Mouse (Mus musculus) natural killer cell, adult 2 months (primary cell): ENCODE measurements around the gene Hipk2.

Experiments used
- DNase-seq, 2 experiments: peaks; one replicate each; pipeline ENCODE4 v3.0.0; 2022; ENCODE audit warnings: low spot score in 2 of 2

The Hipk2 gene

DNA sequence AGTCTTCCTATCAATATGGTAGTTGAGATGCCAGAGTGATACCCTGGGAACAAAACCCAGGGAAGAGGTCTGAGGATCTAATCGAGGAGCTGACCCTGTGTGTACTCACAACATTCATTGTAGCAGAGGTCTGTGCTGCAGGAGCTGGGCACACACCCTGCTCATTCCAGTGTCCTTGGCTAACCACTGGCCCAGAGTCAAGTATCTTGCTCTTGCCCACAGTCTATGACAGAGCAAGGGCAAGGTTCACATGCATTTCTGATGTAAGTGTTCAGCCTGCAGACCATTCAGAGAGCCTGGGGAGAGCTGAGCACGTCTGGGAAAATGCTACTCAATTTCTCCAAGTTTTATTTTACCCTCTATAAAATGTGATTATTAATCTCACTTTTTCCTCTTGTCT, 122.2 kb downstream of the Hipk2 start:
- DNase-seq, result no peak

DNA sequence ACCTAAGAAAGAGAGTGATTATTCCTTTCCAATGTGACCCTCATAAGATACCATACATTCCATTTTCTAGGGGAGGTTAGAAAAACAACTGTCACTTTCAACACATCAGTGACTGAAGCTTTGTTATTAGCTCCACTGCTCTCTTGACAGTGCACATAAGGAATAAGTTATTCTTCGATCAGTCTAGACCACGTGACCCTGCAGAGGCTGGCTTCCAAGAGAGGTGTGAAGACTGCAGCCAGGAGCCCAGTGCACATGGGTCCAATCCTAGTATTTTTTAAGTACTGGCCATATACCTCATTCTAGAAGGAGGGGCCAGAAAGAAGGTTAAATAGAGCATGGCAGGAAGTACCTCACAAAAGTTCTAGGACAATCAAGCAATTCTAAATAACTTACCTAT, 122.9 kb downstream of the Hipk2 start:
- DNase-seq, result no peak

DNA sequence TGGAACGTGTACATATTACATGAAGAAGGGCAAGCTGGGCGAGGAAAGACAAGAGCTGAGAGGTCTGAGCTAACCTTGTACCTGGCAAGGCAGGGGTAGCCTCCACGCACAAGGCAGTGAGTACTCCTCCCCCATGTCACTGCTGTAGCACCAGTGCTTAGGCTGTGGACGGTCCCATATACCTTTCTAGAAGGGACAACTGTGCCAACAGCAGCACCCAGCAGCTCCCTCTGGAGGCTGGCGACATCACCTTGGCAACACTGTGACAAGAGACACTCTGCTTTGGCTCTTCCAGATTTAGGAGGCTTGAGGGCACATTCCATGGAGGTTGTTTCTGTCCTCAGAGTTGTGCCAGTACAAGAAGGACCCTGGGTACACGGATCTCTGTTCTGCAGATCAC, 123.5 kb downstream of the Hipk2 start:
- DNase-seq, result no peak

DNA sequence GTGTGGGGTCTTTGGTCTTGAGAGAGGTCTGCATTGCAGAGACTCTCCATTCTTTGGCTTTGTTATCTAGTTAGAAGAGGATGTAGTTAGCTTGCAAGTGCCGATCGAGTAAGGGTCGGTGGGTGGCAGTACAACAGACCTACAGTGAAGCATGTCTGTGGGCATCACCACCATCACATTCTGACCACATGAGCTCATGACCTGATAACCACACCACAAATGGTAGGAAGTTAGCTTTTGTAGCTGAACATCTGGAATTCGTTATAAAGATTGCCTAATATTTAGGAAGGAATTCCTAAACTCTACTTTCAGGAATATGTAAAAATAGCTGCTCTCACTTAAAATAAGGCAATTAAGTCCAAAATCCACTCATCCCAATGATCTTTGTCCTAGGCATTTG, 127.9 kb downstream of the Hipk2 start:
- DNase-seq, result no peak

DNA sequence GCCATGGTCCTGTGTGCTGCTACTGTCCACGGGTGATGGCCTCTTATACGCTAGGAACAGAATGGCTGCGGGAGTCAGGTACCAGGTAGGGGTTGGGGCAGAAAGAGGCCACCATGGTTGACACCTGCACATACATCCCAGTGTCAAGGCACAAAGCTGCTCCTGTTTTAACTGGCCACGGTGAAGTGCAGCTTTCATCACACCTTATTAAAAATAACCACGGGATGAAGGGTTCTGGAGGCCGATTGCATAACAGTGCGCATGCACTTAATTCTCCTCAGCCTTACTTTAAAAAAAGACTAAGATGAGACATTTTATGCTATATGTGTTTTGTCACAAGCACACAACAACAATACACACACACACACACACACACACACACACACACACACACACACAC, 132.6 kb downstream of the Hipk2 start:
- no peak for DNase-seq

DNA sequence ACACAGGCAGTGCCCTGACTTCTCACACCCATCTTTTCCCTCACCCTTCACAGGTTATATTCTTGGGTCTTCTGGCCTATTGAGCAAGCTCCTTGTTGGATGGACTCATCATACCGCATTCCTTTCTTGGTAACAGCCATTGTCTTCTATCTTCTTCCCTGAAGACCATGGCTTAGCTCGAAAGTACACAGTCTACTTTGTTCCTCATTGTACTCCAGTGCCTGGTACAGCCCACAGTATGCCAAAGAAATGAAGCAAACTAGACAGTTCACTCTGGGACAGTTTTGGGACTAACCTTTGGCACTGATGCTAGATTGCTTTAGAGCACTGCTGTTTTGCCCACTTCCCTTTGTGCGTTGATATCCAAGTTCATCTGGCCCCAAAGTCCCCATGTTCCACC, 133.5 kb downstream of the Hipk2 start:
- no peak for DNase-seq

DNA sequence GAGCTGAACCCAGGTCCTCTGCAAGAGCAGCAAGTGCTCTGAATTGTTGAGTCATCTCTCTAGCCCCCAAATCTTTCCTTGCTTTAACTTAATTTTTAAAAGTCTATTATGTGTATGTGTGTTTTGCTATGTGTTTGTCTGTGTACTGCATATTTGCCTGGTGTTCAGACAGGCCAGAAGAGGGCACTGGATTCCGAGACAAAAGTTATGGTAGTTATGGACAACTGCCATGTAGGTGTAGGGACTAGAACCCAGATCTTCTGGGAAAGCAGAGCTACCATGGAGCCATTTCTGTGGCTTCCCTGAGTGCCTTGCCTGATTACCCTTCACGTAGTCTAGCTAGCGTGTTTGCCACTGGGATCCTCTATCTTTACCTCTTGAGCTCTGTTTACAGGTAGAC, 134.9 kb downstream of the Hipk2 start:
- DNase-seq, result no peak

DNA sequence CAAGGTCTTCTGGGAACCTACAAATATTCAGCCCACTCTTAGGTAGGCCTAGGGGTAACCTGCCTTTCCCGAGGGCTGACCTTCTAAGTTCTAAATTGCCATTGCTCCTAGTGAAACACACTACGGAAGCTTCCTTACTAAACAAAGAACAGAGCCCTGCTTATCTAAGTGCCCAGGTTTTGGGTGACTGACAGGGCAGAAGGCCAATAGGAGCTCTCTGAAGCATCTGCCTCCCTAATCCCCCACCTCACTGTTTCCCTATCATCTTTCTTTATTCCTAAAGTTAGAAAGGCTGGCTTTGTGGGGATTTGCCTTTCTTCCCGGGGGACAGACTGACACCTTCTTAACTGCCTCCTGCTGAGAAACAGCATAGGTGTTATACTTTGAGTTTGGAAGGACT, 136.7 kb downstream of the Hipk2 start:
- DNase-seq, result no peak

DNA sequence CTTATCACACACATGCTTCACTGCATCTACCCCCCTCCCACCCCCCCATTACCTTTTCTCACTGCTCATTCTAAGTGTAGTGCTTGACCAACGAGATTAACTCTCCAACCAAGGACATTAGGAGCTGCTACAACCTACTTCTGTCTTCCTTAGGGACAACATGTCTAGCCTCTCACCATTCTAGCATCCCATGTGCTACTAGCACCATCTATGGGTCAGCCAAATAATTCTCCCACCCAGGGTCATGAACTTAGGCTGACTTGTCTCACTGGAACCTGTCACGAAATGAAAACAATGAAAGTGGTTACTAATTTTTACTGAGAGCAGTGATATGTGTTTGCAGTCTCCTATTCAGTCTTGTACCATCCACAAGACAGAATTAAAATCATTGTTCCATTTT, 138.2 kb downstream of the Hipk2 start:
- DNase-seq, result no peak

DNA sequence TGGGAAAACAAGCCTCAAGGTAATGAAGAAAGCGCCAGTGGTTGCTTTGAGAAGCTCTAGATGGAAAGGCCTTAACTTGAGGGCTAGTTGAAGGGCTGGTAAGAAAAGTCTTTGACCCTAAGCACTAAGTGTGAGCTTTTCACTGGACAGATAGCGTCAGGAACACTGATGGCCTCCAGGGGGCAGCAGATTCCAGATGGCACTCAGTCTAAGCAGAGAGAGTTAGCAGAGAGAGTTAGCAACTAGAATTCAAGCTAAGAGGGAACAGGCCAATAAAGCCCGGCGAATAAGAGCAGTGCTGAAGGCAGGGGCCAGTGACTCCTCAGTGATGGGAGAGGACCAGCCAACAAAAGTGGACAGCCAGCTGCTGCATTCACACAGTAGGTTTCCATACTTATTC, 139.7 kb downstream of the Hipk2 start:
- DNase-seq, result peak; percentile 42 to 68

DNA sequence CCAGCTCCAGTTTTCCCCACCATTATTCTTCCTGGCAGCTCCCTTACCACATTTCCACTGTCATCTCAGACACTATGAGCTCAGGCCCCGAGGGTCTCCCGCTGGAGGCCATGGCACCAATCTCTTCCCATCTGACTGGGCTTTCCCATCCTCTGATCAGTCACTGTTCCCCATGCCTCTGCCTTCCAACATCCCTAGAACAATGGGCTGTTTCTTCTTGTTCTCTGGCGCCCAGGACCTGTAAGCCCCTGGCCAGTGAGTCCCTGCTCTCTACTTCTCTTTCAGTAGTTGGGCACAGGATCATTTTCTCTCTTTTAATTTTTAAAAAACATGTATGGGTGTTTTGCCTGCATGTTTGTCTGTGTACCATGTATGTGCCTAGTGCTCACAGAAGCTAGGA, 143.3 kb downstream of the Hipk2 start:
- no peak for DNase-seq

DNA sequence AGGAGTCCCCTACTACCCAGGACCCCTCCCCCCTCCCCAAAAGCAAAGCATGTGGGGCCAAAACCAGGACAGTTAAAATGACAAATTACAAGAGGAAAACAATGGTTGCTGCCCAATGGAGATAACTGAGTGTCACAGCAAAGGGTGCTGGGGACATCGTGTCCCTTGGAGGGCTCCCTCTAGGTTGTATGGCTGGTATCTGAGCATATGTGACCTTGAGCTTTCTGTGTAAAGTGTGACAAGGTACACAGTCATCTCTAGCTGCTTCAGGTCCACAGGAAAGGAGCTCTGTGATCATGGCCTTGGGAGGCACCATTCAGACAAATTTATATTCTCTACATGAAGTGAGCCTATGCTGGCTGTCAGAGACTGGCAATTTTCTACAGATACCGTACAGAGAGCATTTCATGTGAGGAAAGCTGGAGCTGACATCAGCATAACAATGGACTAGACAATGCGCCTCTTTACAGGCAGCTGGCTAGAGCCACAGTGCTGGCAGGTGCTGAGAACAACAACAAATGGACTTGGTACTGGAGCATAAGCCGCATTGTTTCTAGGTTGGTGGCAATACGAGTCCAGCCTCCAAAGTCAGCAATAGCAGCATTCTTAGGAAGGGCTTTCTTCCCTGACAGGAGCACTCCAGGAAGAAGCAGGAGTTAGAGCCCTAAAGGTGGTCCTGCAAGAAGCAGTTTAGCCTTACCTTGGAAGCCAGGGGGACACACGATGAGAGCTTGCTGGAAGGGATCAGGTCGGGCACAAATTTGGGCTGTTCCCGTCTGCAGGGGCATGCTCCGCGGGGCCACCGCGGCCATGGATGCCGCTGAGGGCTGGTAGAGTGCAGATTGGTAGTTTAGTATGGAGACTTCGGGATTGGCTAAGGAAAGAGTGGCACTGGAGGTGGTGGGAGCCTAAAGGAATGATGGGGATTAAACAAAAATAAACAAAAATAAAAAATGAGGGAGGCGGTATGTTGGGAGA, 145.5 kb downstream of the Hipk2 start:
- DNase-seq, result no peak

DNA sequence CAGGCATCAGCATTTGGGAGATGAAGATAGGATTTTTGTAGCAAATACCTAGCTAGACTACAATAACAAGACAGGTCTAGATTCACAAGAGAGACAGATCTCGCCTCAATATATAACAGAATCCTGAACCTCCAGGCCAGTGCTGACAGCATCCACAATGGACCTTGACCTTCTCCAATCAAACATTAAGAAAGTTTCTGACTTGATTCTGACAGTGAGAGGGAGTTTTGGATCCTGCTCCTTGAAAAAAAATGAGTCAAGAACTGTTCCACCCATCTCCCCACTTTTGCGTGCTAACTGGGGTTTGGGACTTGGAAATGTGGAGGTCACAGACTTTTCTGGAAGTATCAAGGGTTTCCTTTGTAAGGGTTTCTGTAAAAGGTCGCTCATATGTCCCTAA, 150.4 kb downstream of the Hipk2 start:
- DNase-seq, result no peak

DNA sequence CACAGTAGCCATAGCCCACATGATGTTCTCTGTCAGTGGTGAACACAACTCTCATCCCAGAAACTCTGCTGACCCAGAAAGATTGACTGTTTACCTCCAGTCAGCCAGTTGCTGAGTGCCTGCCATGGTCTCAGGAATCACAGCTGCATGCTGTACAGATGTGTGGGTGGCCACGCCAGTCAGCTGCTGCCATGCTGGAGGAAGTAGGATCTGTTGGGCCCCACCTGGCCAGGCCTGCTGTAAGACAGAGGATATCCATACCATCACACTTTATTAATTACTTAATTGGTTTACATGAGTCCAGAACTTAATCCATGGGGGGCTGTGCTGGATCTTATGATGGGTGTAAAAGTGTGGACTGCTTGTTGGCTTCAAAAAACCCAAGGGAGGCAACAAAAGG, 154.6 kb downstream of the Hipk2 start:
- DNase-seq, result peak in 1 of 2 experiments; percentile 9

DNA sequence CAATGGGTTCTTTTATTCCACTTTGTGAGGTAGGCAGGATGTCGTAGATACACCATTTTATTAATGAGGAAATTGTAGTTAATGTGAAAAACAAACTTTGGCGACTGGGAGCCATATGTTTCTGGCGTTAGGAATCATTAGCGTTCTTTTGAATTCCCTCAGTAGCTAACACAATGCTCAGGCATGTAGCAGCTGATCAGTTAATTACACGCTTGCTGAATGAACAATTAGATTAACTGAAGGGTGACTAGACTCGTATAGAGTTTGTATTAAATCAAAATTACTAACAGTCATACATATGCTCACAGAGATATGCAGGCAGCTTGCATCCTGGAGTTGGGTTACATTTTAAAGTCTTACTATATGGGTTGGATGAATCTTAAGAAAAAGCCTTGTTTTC, 156.7 kb downstream of the Hipk2 start:
- no peak for DNase-seq

DNA sequence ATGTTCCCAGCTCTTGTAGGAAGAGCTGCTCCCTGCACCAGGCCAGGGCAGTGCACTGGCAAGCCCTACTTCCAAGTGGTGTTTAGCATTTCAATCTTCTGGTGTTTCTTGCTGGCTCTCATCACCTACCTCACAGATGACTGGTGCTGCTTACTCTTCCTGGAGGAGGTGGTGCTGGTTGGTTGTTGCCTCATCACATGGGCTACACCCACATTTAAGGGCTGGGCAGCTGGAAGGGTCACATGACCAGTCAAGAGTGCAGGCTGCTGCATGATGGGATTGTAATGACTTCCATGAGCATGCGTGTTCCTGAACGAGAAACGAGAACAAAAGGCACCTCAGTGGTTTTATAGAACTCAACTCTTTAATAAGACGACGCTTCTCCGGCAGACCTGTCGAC, 157.3 kb downstream of the Hipk2 start:
- no peak for DNase-seq

DNA sequence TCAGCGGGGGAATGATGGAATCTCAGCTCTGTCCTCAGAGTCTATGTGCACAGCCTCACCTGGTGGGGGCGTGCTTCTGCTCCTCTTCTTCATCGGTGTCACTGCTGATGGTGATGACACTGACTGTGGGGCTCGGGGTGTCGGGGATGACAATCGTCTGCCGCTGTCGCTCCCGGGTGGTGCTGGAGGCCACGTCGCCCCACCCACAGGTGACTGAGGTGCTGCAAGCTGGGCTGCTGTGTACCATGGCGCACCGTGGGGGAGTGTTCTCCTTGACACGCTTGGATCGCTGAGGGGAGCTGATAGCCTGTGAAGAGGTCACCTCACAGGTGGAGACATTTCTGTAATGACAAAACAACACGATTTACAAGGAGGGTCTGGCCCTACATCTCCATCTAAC, 160.1 kb downstream of the Hipk2 start:
- no peak for DNase-seq

DNA sequence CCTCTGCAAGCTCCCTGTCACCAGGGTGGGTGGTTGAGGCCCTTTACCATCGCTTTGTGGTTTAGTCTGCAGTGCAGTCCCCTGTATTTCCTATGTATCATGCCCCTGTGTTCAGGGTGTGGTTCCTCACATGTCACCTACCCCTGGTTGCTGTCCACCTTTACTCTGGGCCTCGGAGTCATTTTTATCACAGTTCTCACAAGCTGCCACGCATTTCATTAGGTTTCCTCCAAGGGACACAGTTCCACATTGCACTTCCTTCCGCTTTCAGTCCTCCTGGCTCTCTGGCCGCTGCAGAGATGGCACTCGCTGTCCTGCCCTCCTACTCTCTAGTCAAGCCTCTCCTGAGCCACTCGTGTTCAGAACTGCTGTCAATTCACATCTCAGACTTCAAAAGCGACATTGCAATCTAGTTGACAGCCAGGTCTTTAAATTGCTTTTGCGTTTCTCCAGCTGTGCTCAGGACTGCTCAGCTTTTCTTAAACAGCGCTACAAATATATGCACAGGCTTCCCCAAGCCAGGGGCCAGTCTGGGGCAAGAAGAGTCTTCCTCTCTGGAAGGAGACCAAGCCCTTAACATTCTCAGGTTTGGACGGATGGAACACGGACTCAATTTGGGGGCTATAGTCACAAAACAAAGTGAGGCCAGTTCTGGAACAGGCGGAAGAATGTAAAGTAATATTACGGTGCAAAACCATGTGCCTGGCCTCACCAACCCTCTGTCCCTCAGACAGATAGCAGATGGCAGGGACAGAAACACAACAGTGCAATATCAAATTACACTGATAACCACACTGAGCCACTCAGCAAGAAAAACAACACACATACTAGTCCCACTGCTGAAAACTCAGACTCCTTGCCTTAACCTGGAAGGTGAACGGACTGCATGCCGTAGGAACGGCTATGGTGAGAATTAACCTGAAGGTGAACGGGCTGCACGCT, 161.7 kb downstream of the Hipk2 start:
- DNase-seq, result peak in 1 of 2 experiments; percentile 9

DNA sequence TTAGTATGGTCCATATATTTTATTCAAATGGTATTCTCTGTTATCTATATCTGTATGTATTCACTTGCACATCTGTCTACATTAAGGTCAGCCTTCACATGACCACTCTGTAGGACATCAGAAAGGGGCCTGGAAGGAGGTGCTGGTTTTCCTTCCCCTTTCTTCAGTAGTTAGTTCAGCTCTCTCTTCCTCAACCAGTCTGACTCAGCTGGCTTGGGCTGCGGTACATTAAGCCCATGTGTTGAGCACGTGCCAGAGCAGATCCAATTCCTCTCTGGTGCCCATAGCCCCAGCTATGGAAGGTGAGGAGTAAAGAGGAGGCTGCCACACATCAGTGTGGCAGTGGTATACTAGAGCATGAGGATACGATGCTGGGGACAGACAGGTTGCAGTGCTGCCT, 165.5 kb downstream of the Hipk2 start:
- peak in 1 of 2 experiments; percentile 24 for DNase-seq

DNA sequence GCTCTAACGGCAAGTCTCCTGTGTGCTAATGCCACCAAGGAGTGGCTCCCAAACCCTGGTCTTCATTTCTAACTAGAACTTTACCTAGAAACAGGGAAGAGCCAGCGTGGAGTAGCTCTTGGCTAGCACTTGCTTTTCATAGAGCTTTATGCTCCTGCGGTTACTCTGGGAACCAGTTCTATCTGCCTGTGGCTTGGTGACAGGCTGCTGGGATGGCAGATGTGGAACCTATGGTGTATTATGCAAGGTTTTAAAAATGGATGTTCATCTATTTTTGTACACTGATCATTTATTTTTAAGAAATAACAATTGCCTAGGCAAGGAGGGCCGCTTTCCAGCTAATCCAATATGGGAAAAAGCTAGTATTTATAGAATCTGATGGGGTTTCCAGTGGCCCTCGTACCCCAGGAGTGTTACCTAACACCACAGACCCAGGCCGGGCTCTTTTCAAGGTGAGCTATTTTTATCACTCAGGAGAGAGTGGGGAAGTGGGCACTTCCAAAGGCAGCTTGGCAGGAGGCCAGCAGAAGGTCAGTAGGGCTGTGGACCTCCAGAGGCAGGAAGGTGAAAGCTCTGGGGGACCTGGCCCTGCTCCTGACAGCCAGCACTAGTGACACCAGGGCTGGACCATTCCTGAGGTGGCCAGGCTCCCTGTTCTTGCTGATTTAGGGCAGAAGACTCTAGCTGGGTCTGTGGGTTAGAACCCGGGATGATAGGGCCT, 171.5 kb downstream of the Hipk2 start:
- no peak for DNase-seq

DNA sequence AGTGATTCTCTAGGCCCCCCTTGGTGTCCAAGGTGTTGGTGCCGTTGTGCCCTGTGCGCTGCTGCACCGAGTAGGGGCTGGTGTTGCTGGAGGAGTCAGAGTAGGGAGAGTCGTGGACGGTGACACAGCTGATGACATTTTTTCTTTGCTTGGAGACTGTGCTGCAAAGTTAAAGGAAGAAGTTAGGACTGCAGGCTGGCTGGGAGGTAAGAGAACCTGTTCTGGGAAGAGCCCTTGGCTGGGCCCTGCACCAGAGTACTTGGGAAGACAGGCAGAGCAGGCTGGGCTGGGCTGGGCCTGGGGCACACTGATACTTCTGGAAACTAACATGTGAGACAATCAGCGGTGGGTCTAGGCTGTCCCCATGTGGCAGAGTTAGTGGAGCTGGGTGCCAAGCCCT, 172.4 kb downstream of the Hipk2 start:
- DNase-seq, result no peak

DNA sequence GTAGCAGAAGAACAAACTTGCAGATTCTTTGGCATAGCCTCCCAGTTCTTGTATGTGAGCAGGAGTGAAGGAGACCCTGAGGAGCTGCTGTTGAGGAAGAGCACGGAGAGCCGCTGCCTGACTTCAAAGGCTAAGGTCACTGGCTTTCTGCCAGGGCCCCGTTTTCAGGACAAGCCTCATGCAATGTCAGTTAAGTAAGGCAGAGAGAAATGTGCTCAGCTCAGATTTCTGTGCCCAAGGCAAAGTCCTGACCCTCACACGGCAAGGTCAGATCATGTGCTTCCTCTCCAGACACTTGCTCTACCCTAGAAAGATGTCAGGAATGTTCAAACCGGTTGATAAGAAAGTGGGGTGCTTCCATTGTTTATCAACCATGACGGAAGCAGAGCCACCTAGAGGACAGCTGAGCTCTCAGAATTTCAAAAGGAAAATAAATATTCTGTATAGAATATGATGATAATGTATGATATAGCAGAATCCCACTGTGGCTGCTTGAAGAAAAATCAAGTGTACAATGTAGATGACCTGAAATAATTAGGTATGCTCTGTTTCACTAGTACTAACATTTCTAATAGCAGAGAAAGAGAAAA, 173.1 kb downstream of the Hipk2 start:
- no peak for DNase-seq
